Mouse (Mus musculus) heart, adult 2 months (tissue): Measurements from ENCODE around the gene Tex26.

Source experiments
- CTCF ChIP-seq: fragments of 200-600 bp; IDR thresholded peaks from 2 replicates; pipeline ENCODE4 v1.8.1; 2022; ENCODE audit warnings: antibody characterized with exemption, mild to moderate bottlenecking, moderate library complexity
- EP300 ChIP-seq: fragments of 200-500 bp; IDR thresholded peaks from 2 replicates; pipeline ENCODE4 v1.6.1; 2011; ENCODE audit warnings: low read depth, low read length, control low read depth; ENCODE audit not compliant: insufficient read depth
- POLR2A ChIP-seq: fragments of 200-500 bp; IDR thresholded peaks from 2 replicates; pipeline ENCODE4 v1.6.1; 2011; ENCODE audit warnings: mild to moderate bottlenecking, low read depth, low read length, control low read depth; ENCODE audit not compliant: insufficient read depth

DNA sequence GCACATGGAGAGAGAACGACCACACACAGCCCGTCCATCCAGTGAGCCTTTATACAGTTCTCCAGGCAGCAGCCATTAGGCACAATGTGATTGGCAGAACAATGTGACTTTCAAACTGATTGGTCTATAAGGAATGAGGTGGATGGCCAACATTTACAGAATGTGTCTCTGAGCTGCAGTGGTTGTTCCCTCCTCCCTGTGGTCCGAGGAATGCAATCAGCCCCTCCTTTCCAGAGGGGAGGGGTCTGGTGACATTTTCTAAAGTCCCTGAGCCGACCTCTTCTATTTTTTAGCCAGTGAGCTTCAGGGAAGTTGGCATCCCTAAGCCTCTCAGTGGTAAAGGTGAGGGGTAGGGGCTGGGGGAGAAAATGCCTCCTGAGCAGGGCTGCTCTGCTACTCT, 60.5 kb downstream of the Tex26 start:
- no peak for TF ChIP-seq CTCF
- no peak for TF ChIP-seq EP300
- TF ChIP-seq POLR2A, result no peak
